Mouse (Mus musculus): ENCODE measurements around the gene Tmem62.
"Not testable (repeated sequence)": the region's sequence is repeated elsewhere in the genome, so short reads cannot be mapped to it uniquely, and the experiment has no call there.

The Tmem62 gene

DNA sequence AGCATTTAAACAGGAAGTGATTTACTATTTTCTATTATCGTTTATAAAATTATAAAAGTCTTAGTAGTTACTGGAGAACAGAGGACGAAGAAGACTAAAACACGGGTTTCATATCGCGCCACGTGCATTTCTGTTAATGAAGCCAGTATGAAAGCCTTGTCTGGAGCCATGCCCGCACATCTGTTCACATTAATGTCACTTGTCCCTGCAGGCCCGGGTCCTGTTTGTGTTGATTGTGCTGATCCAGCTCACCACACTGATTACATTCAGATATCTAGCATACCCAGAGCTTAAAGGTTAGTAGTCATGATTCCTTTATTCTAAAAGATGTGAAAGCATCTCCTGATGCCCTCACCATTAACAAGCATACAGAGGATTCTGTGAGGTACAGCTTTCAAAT, 22.0 kb downstream of the Tmem62 start:
- DNase-seq = no peak

- DNase-seq = peak; percentile 65
Observed at GRCm38 (mm10) chr2:121003586-121003985, 26.8 kb downstream of the Tmem62 start.

DNA sequence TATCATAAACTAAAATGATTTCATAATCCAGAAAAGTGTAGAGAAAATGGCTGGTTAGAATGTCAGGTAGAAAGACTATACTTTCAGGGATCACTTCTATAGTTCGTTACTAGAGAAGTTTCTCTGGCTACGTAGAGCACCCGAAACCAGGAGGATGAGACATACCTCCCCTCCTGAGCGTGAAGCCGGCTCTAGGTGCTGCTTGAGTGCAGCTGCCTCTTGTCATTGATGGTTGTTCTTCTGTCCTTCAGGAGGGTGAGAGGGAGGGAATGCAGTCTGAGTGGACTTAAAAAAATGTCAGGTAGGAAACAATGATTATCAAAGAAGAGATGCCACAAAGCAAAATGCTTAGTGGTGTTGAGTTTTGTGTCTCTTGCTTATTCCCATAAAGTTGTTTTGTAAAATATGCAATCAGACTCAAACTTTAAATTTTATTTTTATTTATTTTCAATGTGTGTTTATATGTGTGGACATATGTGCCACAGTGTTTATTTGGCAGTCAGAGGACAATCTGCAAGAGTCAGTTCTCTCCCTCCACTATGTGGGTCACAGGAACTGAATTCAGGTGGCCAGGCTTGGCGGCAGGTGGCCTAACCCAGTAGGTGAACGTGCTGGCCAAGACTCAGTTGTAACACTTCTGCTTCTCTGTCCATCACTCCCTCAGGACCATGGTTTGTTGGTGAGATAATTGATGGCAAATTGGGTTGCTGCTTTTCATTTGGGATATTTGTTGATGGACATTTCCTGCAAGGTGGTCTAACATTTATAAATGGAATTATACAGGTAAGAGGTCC, 27.4 kb downstream of the Tmem62 start:
- peak; percentile 94 for DNase-seq

DNA sequence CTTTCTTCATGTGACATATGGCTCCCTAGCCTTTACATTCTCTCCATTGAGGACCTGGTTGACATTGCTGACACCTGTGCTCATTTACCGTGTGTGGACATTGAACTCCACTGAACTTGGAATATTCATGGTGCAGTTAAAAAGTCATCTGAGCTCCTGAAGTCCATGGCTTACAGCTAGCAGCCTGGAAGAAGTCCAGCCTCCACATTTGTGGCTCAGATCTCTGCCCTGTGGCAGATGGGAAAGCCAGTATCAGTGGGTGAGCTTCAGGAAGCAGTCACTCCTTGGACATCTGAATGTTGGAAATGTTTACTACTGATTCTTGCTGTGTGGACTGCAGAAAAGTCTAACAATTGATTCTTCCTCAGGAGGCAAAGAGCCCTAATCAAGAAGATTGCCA, 30.2 kb downstream of the Tmem62 start:
- peak; percentile 95 for DNase-seq

GRCm38 (mm10) chr2:121007925-121008663, 31.3 kb downstream of the Tmem62 start, which contains the start of gene Ccndbp1:
Gene Ccndbp1 (plus strand): TSS chr2:121008403.
- DNase-seq = peak; percentile 84

GRCm38 (mm10) chr2:121008664-121009007, 31.8 kb downstream of the Tmem62 start:
- DNase-seq = no peak

GRCm38 (mm10) chr2:121009071-121009677, 32.4 kb downstream of the Tmem62 start:
- peak; percentile 58 for DNase-seq

DNA sequence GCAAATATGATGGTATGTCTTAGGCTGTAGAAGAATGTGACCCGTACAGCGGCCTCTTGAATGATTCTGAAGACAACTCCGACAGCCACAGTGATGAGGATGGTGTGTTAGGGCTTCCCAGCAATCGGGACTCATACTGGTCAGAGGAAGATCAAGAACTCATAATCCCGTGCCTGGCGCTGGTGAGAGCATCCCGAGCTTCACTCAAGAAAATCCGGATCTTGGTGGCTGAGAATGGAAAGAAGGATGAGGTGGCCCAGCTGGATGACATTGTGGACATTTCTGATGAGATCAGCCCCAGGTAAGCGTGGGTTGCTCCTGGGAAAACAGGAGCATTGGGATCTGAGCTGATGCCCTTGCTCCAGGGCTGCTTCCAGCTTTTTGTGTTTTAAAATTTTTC, 35.9 kb downstream of the Tmem62 start:
- DNase-seq = peak; percentile 12

DNA sequence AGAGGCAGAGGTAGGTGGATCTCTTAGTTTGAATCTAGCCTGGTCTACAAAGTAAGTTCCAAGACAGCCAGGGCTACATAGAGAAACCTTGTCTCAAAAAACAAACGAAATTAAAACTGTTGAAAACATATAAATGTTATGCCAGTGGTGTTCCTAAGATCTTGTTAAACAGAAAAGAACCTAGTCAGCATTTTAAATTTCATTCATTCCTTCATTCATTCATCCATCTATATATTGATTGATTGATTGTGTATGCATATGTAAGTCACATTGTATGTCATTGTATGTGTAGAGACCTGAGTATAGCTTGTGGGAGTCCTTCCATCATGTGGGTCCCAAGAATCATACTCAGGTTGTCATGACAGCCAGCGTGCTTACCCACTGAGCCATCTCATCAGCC, 38.7 kb downstream of the Tmem62 start:
- DNase-seq = no peak

GRCm38 (mm10) chr2:121016226-121016625, 39.4 kb downstream of the Tmem62 start:
- DNase-seq = no peak

DNA sequence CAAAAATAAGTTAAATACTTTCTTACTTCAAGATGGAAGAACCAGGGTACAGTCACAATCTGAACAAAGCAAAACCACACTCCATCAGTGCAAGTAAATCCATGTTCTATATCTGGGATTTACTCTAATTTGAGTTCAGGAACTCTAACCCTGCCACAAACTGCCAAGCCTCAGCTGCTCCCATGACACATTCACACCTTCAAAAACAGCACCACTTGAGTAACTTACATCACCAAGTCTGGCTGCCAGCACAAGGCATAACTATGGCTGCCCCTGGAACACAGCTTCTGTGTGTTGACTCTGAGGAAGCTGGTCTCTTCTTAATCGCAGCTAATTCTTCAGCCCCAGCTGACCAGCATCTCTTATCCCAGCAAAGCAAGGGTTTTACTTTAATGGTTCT, 40.3 kb downstream of the Tmem62 start:
- no peak for DNase-seq

DNA sequence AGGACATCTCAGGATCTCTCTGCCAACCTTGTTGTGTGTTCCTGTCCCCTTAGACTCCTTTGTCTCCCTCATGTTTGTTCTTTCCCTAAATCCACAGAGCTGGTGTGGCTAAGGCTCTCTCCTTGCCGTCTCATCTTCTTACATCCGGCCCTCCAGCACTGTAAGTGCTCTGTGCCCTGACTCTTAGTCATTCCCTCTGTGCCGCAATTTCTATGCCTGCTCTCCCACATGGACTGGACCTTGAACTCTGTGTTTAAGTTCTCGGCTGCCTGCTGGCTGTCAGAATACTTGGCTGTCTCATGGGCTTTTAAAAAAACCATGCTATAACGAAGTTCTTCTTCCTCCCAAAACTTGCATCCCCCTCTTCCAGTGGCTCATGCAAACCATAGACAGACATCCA, 46.1 kb downstream of the Tmem62 start:
- DNase-seq = no peak

DNA sequence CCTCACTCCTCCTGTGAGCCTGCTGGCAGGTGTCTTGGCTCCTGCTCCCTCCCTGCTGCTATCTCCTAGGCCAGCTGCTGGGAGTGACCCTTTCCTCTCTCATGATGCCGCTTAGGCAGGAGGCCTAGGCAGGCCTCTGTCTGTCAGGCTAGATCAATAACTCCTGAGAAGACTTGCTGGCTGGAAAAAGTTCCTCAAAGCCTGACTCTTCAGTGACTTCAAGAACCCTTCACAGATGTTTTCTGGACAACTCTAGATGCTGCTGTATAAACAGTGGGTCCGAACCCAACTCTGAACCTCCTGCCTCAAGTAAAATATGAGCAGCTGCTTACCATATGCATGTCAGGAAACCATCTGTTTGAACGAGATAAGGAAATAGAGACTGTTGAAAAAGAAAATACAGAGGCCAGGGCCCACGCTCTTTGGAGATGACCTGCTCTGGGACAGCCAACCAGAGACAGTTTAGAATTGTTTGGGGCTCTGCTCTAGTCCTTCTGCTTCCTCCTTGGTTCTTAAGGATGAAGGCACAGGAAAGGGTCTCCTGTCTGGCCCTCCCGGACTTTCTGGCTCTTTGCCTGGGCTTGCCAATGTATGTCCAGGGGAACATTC, 60.0 kb downstream of the Tmem62 start, which contains the start of gene Epb42:
Gene Epb42, minus strand, starts transcription at position 340 of the 609 bp plus-strand sequence.
- DNase-seq = no peak

DNA sequence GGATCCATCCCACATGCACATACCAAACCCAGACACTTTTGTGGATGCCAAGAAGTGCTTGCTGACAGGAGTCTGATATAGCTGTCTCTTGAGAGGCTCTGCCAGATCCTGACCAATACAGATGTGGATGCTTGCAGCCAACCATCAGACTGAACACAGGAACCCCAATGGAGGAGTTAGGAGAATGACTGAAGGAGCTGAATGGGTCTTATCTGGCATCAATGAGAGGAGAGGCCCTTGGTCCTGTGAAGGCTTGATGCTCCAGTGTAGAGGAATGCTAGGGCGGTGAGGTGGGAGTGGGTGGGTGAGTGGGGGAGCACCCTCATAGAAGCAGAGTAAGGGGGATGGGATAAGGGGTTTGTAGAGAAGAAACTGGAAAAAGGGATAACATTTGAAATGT, 62.0 kb downstream of the Tmem62 start:
- not testable (repeated sequence) for DNase-seq

- DNase-seq = no peak
Observed at GRCm38 (mm10) chr2:121039382-121039781, 62.6 kb downstream of the Tmem62 start.

DNA sequence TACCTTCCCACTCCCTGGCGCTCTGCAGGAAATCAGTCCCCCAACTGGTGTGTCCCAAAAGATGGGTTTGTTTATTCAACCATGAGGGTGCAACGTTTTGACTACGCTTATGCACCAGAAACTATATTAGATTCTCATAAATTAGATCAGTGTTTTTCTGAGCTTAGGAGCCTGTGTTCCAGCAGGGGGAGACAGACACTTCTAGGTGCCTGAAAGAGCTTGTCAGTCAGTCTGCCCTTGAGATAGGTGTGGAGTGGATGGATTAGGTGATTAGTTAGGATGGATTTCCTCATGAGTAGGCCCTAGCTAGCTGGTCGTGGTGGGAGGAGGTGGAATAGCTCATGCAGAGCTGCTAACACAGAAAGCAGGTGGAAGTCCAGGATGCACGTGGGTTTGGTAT, 64.3 kb downstream of the Tmem62 start:
- DNase-seq = peak; percentile 67

GRCm38 (mm10) chr2:121045653-121046052, 68.8 kb downstream of the Tmem62 start:
- no peak for DNase-seq

DNA sequence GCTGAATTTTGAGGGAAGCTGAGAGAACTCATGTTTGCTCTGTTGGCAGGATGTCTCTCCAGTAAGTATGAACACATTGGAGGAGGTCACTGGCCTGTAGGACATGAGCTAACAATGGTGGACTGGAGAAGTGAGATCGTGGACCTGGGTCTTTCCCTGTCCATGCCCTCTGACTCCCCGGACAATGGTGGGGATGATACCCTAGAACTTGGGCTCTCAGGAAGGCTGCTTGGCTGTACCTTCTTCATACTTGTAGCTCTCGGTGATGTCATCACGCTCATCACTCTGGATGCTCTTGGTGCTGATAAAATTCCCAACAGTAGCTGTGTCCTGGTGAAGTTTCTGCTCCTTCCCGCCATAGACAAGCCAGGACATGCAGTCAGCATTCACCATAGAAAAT, 75.4 kb downstream of the Tmem62 start:
- no peak for DNase-seq

- DNase-seq = peak; percentile 51
Observed at GRCm38 (mm10) chr2:121054060-121054459, 77.2 kb downstream of the Tmem62 start.

GRCm38 (mm10) chr2:121055915-121056314, 79.1 kb downstream of the Tmem62 start:
- no peak for DNase-seq
